Mouse (Mus musculus): Measurements from ENCODE around the gene Sox13. TPM values are rescaled to one million over a fixed set of nuclear protein-coding genes. Genes with fewer than 3 reads are reported as not detected.

The Sox13 gene
- polyA plus RNA-seq, 1 experiment, result 0.80 TPM

- peaks cover 10% of the 10 kb centered on the region for H3K27me3 ChIP-seq (ENCODE audit: control insufficient read depth, insufficient read depth, insufficient read length)
- no peak overlapping the region for H3K4me3 ChIP-seq
- no peak for TF ChIP-seq POLR2A (IDR thresholded peaks at IDR 0.05; ENCODE audit: insufficient read length, low read depth)
- TF ChIP-seq TCF3 (IDR thresholded peaks at IDR 0.05; ENCODE audit: insufficient read length, low read depth), result no peak
- no peaks in the 10 kb centered on the region for H3K79me2 ChIP-seq (ENCODE audit: control insufficient read depth, insufficient read depth)
- H3K4me2 ChIP-seq (ENCODE audit: low read depth), result no peak overlapping the region
- H3K36me3 ChIP-seq (ENCODE audit: control insufficient read depth, insufficient read depth), result no peaks in the 10 kb centered on the region
- no peak overlapping the region for H3ac ChIP-seq (ENCODE audit: control insufficient read depth, insufficient read length)
Observed at GRCm38 (mm10) chr1:133446291-133446690, 22.1 kb upstream of the Sox13 start.

- Histone ChIP-seq H3ac (ENCODE audit: control insufficient read depth, insufficient read length) (no peak overlapping the region), H3K27me3 (ENCODE audit: control insufficient read depth, insufficient read depth, insufficient read length) (peaks cover 10% of the 10 kb centered on the region), H3K4me2 (ENCODE audit: low read depth) (no peak overlapping the region), H3K79me2 (ENCODE audit: control insufficient read depth, insufficient read depth) (no peaks in the 10 kb centered on the region), H3K36me3 (ENCODE audit: control insufficient read depth, insufficient read depth) (no peaks in the 10 kb centered on the region), H3K4me3 (no peak overlapping the region)
- TF ChIP-seq POLR2A (IDR thresholded peaks at IDR 0.05; ENCODE audit: insufficient read length, low read depth) (no peak), E2F4 (IDR thresholded peaks at IDR 0.05; ENCODE audit: insufficient read depth) (no peak), POLR2AphosphoS2 (IDR thresholded peaks at IDR 0.05; ENCODE audit: insufficient read length, low read depth) (no peak), REST (IDR thresholded peaks at IDR 0.05; ENCODE audit: insufficient read depth, insufficient read length) (no peak), MYOD1 (IDR thresholded peaks at IDR 0.05; ENCODE audit: control insufficient read depth in 1 of 3, insufficient read length in 2 of 3, low read depth in 2 of 3) (no peak), MYOG (IDR thresholded peaks at IDR 0.05; ENCODE audit: control insufficient read depth in 1 of 3, insufficient read depth in 1 of 3, insufficient read length in 2 of 3, low read depth in 2 of 3) (no peak), SRF (IDR thresholded peaks at IDR 0.05; ENCODE audit: control insufficient read depth, insufficient read length, low read depth) (no peak), USF1 (IDR thresholded peaks at IDR 0.05; ENCODE audit: low read depth) (no peak), TCF12 (IDR thresholded peaks at IDR 0.05; ENCODE audit: insufficient read depth, poor library complexity, severe bottlenecking) (no peak), MAX (IDR thresholded peaks at IDR 0.05; ENCODE audit: low read depth) (no peak), CEBPB (IDR thresholded peaks at IDR 0.05; ENCODE audit: insufficient read depth, poor library complexity, severe bottlenecking) (no peak)
Observed at GRCm38 (mm10) chr1:133444315-133444714, 20.1 kb upstream of the Sox13 start.

GRCm38 (mm10) chr1:133437916-133438683 is 13.9 kb upstream of the Sox13 start:
- Histone ChIP-seq H3K36me3 (ENCODE audit: control insufficient read depth, insufficient read depth) (no peaks in the 10 kb centered on the region), H3K79me2 (ENCODE audit: control insufficient read depth, insufficient read depth) (no peaks in the 10 kb centered on the region), H3K27me3 (ENCODE audit: control insufficient read depth, insufficient read depth, insufficient read length) (peaks cover 21% of the 10 kb centered on the region), H3K4me2 (ENCODE audit: low read depth) (no peak overlapping the region), H3K4me3 (no peak overlapping the region), H3ac (ENCODE audit: control insufficient read depth, insufficient read length) (no peak overlapping the region)
- no peak for TF ChIP-seq MYOG (IDR thresholded peaks at IDR 0.05; ENCODE audit: control insufficient read depth in 1 of 3, insufficient read depth in 1 of 3, insufficient read length in 2 of 3, low read depth in 2 of 3)
- no peak for TF ChIP-seq USF1 (IDR thresholded peaks at IDR 0.05; ENCODE audit: low read depth)
- TF ChIP-seq POLR2A (IDR thresholded peaks at IDR 0.05; ENCODE audit: insufficient read length, low read depth), result no peak
- no peak for TF ChIP-seq MAX (IDR thresholded peaks at IDR 0.05; ENCODE audit: low read depth)
- TF ChIP-seq TCF12 (IDR thresholded peaks at IDR 0.05; ENCODE audit: insufficient read depth, poor library complexity, severe bottlenecking), result no peak
- TF ChIP-seq TCF3 (IDR thresholded peaks at IDR 0.05; ENCODE audit: insufficient read length, low read depth), result no peak
- TF ChIP-seq CEBPB (IDR thresholded peaks at IDR 0.05; ENCODE audit: insufficient read depth, poor library complexity, severe bottlenecking), result no peak

- Histone ChIP-seq H3K27me3 (ENCODE audit: control insufficient read depth, insufficient read depth, insufficient read length) (peaks cover 21% of the 10 kb centered on the region), H3K4me2 (ENCODE audit: low read depth) (no peak overlapping the region), H3K36me3 (ENCODE audit: control insufficient read depth, insufficient read depth) (no peaks in the 10 kb centered on the region), H3K79me2 (ENCODE audit: control insufficient read depth, insufficient read depth) (no peaks in the 10 kb centered on the region), H3ac (ENCODE audit: control insufficient read depth, insufficient read length) (no peak overlapping the region), H3K4me3 (no peak overlapping the region)
- TF ChIP-seq CEBPB (IDR thresholded peaks at IDR 0.05; ENCODE audit: insufficient read depth, poor library complexity, severe bottlenecking) (no peak), MYOG (IDR thresholded peaks at IDR 0.05; ENCODE audit: control insufficient read depth in 1 of 3, insufficient read depth in 1 of 3, insufficient read length in 2 of 3, low read depth in 2 of 3) (no peak), MAX (IDR thresholded peaks at IDR 0.05; ENCODE audit: low read depth) (no peak), POLR2AphosphoS2 (IDR thresholded peaks at IDR 0.05; ENCODE audit: insufficient read length, low read depth) (no peak)
Observed at GRCm38 (mm10) chr1:133434756-133435112, 10.6 kb upstream of the Sox13 start.

- Histone ChIP-seq H3ac (ENCODE audit: control insufficient read depth, insufficient read length) (no peak overlapping the region), H3K4me3 (no peak overlapping the region), H3K79me2 (ENCODE audit: control insufficient read depth, insufficient read depth) (no peaks in the 10 kb centered on the region), H3K27me3 (ENCODE audit: control insufficient read depth, insufficient read depth, insufficient read length) (peaks cover 21% of the 10 kb centered on the region), H3K36me3 (ENCODE audit: control insufficient read depth, insufficient read depth) (no peaks in the 10 kb centered on the region), H3K4me2 (ENCODE audit: low read depth) (no peak overlapping the region)
- TF ChIP-seq USF1 (IDR thresholded peaks at IDR 0.05; ENCODE audit: low read depth) (no peak), POLR2A (IDR thresholded peaks at IDR 0.05; ENCODE audit: insufficient read length, low read depth) (no peak), MAX (IDR thresholded peaks at IDR 0.05; ENCODE audit: low read depth) (no peak), TCF12 (IDR thresholded peaks at IDR 0.05; ENCODE audit: insufficient read depth, poor library complexity, severe bottlenecking) (no peak)
Observed at GRCm38 (mm10) chr1:133434018-133434755, 10.0 kb upstream of the Sox13 start.
